Mouse (Mus musculus): ENCODE data around the gene Mif4gd. TPM values are rescaled to one million over a fixed set of nuclear protein-coding genes. Genes with fewer than 3 reads are reported as not detected.
"Not testable (repeated sequence)": the region's sequence is repeated elsewhere in the genome, so short reads cannot be mapped to it uniquely, and the experiment has no call there.

Gene Mif4gd
- polyA plus RNA-seq (2012; rRNA removed) = 18.0 and 19.2 TPM in 2 replicates

GRCm38 (mm10) chr11:115612410-115613137, at the start of gene Mif4gd:
Mif4gd (minus strand) TSS chr11:115612969.
- DNase-seq (ENCODE audit: low read depth) = peak; percentile 84
- TF ChIP-seq POLR2A (IDR thresholded peaks at IDR 0.05; ENCODE audit: borderline replicate concordance, extremely low read depth, insufficient read depth, insufficient read length, poor library complexity, severe bottlenecking) (no peak), CTCF (IDR thresholded peaks at IDR 0.05; ENCODE audit: borderline replicate concordance, extremely low read depth, insufficient read depth, insufficient read length) (peak; percentile 59; the same call in 1 of the 2 replicates)

DNA sequence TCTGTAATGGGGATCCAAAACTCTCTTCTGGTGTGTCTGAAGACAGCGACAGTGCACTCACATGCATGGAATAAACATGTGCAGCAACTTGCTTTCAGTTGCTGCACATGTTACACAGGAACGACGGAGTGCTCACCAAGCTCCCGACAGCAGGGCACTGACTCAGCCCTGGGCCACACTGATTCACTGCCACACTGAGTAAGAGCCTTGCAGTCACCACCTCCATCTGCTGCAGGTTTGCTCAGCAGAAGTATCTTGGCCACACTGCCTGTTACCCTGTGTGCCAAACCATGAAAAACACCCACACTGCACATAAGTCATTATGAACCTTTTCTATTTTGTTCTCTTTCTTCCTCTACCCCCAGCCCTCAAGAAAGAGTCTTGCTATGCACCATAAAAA, 47.6 kb upstream of the Mif4gd start:
- DNase-seq (ENCODE audit: low read depth) = no peak
- TF ChIP-seq POLR2A (IDR thresholded peaks at IDR 0.05; ENCODE audit: borderline replicate concordance, extremely low read depth, insufficient read depth, insufficient read length, poor library complexity, severe bottlenecking) (no peak), CTCF (IDR thresholded peaks at IDR 0.05; ENCODE audit: borderline replicate concordance, extremely low read depth, insufficient read depth, insufficient read length) (no peak)

DNA sequence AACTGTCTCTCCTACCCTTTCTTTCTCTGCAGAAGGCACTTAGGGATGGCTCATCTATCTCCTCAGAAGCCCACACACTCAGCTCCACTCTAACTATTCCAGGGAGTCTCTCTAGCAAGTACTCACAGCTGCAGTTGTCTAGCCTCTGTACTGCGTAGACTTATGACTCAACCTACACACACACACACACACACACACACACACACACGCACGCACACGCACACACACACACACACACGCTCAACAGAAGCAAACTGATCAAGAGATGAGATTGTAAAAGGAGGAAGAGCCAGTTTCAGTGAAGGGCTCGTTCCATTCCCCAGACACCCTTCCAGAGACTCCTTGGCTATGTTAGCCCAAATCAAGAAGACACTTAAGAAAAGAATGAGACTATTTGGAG, 45.8 kb upstream of the Mif4gd start:
- TF ChIP-seq POLR2A (IDR thresholded peaks at IDR 0.05; ENCODE audit: borderline replicate concordance, extremely low read depth, insufficient read depth, insufficient read length, poor library complexity, severe bottlenecking) (no peak), CTCF (IDR thresholded peaks at IDR 0.05; ENCODE audit: borderline replicate concordance, extremely low read depth, insufficient read depth, insufficient read length) (no peak)
- no peak for DNase-seq (ENCODE audit: low read depth)

DNA sequence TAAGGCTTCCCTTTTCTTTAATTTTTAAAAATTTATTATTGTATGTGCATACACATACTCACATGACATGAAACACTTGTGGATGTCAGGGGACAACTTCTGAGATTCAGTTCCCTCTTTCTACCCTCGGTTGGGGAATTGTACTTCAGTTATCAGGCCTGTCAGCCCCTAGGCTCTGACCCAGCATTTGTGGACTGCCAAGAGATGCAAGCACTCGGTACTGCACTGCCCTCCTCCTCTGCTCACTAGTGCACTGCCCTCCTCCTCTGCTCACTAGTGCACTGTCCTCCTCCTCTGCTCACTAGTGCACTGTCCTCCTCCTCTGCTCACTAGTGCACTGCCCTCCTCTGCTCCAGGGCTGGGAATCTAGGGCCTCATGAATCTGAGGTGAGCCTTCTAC, 41.4 kb upstream of the Mif4gd start:
- no peak for DNase-seq (ENCODE audit: low read depth)
- TF ChIP-seq POLR2A (IDR thresholded peaks at IDR 0.05; ENCODE audit: borderline replicate concordance, extremely low read depth, insufficient read depth, insufficient read length, poor library complexity, severe bottlenecking) (no peak), CTCF (IDR thresholded peaks at IDR 0.05; ENCODE audit: borderline replicate concordance, extremely low read depth, insufficient read depth, insufficient read length) (no peak)

GRCm38 (mm10) chr11:115653194-115653593, 40.4 kb upstream of the Mif4gd start:
- TF ChIP-seq POLR2A (IDR thresholded peaks at IDR 0.05; ENCODE audit: borderline replicate concordance, extremely low read depth, insufficient read depth, insufficient read length, poor library complexity, severe bottlenecking) = no peak
- TF ChIP-seq CTCF (IDR thresholded peaks at IDR 0.05; ENCODE audit: borderline replicate concordance, extremely low read depth, insufficient read depth, insufficient read length) = no peak
- no peak for DNase-seq (ENCODE audit: low read depth)

DNA sequence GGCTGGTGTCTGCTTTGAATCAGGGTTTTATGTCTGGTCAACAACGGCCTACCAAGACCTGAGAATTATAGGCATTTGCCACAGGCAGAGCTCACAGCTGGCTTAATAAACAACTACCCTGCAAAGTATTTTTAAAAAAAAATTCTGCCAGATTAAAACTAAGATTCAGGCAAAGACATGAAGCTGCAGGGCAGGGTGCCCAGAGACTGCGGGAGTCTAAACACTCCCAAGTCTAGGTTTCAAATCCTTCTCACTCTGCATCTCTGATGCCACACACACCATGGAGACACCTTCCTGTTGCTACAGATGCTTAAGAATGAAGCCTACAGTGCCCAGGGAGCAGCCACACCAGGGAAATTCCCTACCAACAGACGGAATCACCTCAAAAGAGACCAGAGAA, 38.9 kb upstream of the Mif4gd start:
- DNase-seq (ENCODE audit: low read depth) = no peak
- TF ChIP-seq POLR2A (IDR thresholded peaks at IDR 0.05; ENCODE audit: borderline replicate concordance, extremely low read depth, insufficient read depth, insufficient read length, poor library complexity, severe bottlenecking) = no peak
- no peak for TF ChIP-seq CTCF (IDR thresholded peaks at IDR 0.05; ENCODE audit: borderline replicate concordance, extremely low read depth, insufficient read depth, insufficient read length)

DNA sequence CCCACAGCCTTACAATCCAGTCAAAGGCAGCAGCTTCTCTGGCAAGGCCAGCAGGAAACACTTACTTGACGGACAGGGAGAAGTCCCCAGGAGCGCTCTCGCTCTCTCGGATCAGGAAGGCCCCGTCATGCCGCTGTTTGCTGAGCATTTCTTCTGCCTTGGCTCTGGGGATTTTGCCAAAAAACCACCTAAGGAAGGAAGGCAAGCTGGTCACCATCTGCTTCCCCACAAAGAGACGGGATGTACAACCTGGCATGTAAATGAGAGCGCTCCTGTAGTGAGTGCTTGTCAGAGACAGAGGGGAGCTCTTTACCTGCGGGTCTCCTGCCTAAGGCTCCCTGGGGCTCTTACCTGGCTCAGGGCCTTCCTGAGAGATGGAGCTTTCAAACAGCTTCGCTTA, 36.9 kb upstream of the Mif4gd start:
- peak; percentile 82 for DNase-seq (ENCODE audit: low read depth)
- TF ChIP-seq CTCF (IDR thresholded peaks at IDR 0.05; ENCODE audit: borderline replicate concordance, extremely low read depth, insufficient read depth, insufficient read length) (no peak), POLR2A (IDR thresholded peaks at IDR 0.05; ENCODE audit: borderline replicate concordance, extremely low read depth, insufficient read depth, insufficient read length, poor library complexity, severe bottlenecking) (no peak)

GRCm38 (mm10) chr11:115647459-115647858, 34.7 kb upstream of the Mif4gd start:
- DNase-seq (ENCODE audit: low read depth) = peak; percentile 90
- no peak for TF ChIP-seq POLR2A (IDR thresholded peaks at IDR 0.05; ENCODE audit: borderline replicate concordance, extremely low read depth, insufficient read depth, insufficient read length, poor library complexity, severe bottlenecking)
- TF ChIP-seq CTCF (IDR thresholded peaks at IDR 0.05; ENCODE audit: borderline replicate concordance, extremely low read depth, insufficient read depth, insufficient read length) = peak; percentile 72; the same call in 1 of the 2 replicates

GRCm38 (mm10) chr11:115646439-115646838, 33.7 kb upstream of the Mif4gd start:
- DNase-seq (ENCODE audit: low read depth) = no peak
- TF ChIP-seq POLR2A (IDR thresholded peaks at IDR 0.05; ENCODE audit: borderline replicate concordance, extremely low read depth, insufficient read depth, insufficient read length, poor library complexity, severe bottlenecking) (no peak), CTCF (IDR thresholded peaks at IDR 0.05; ENCODE audit: borderline replicate concordance, extremely low read depth, insufficient read depth, insufficient read length) (no peak)

DNA sequence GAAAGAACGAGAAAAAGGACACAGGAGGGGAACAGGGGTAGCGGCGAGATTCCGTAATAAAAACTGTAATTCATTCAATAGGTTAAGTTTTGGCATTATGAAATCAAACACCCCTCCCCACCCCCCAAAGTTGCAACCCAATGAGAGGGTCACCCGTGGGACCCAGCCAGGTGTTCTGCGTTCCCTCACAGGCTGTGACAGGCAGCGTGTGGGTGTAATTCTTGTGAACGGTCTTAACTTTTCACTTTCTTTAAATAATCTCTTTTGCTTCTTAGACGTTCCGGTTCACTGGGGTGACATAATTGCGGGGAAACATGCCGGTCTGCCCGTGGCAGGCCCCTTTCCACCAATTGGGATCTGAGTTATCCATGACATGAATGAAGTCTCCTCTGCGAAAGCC, 32.7 kb upstream of the Mif4gd start:
- not testable (repeated sequence) for DNase-seq (ENCODE audit: low read depth)

DNA sequence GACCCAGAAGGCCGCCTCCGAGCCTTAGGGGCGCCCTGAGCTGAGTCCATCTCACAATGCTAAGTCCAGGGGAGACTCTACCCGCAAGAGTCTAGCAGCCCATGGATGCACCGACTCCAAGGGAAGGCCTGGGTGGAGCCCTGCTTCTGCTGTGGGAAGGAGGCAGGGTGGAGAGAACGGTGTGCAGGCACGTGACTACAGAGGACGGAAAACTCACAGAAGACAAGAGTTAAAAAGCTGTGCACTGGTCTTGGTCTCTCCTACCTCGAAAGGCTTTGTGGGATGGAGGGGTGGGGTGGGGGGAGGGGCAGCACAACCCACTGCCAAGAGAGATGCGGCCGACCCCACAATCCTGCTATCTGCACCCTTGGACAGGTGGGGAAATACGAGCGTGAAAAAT, 31.5 kb upstream of the Mif4gd start:
- no peak for TF ChIP-seq POLR2A (IDR thresholded peaks at IDR 0.05; ENCODE audit: borderline replicate concordance, extremely low read depth, insufficient read depth, insufficient read length, poor library complexity, severe bottlenecking)
- no peak for TF ChIP-seq CTCF (IDR thresholded peaks at IDR 0.05; ENCODE audit: borderline replicate concordance, extremely low read depth, insufficient read depth, insufficient read length)
- no peak for DNase-seq (ENCODE audit: low read depth)

DNA sequence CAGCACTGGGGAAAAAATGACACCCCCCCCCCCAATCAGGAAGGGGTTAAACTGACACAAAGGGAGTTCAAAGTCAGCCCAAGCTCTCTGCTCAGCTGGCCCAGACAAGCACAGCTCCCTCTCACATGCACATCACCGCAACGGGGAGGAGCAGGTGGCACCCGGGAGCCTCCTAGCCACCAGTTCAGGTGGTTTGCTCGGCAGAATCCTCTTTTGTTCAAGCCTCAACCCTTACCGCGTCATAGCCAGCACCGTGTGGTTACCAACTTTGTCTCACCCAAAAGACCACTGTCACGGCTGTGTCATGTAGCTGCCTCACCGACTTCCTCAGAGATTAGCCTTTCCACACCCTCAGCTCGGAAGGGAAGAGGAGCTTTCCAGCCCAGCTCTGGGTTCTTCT, 30.5 kb upstream of the Mif4gd start:
- TF ChIP-seq CTCF (IDR thresholded peaks at IDR 0.05; ENCODE audit: borderline replicate concordance, extremely low read depth, insufficient read depth, insufficient read length) (no peak), POLR2A (IDR thresholded peaks at IDR 0.05; ENCODE audit: borderline replicate concordance, extremely low read depth, insufficient read depth, insufficient read length, poor library complexity, severe bottlenecking) (no peak)
- no peak for DNase-seq (ENCODE audit: low read depth)

All from brain, embryonic 14.5 days (tissue).